Mouse (Mus musculus): ENCODE results near the gene Adcyap1r1. TPM values are rescaled to one million over a fixed set of nuclear protein-coding genes. Genes with fewer than 3 reads are reported as not detected.

The Adcyap1r1 gene
- polyA plus RNA-seq, 1 experiment = 2.2 TPM

DNA sequence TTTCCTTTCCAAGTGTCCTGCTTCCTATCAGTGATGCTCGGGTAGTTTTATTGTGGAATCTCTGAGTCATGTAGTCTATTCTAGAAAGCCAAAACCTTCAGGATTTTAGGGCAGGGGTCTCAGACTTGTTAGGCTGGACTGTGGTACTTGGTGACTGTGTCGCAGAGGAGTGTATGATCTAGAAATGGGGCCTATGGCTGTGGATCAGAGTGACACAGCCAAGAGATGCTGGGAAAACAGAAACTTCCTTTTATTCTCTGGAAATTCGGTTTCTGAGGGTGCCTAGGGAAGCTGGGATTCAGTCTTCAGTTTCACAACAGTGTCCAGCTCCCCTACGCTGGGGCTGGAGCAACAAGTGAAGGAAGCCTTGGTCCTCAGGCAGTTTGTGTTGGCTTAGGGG, 7.1 kb upstream of the Adcyap1r1 start:
- no peak for DNase-seq (ENCODE audit: low read depth, low spot score)
- WGBS = 46% methylated on average over 4 of the region's 4 CpGs

DNA sequence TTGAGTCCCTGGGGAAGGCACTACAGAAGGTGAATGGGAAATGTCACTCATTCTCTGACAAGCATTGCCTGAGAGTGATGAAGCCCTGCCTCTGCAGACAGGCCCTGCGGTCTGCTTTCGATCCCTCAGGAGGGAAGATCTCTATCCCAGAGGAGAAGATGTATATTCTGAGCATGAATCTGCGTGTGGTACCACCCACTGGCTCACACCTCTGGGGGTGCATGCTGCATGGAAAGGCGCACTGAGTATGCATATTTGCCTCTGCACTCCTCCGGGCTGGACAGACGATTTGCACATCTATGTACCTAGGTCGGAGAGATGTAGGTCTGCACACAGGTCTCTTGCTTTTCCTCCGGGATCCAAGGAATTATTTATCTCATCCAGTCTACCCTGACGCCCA, 3.6 kb upstream of the Adcyap1r1 start:
- 80% methylated on average over 9 of the region's 9 CpGs for WGBS
- DNase-seq (ENCODE audit: low read depth, low spot score) = no peak

DNA sequence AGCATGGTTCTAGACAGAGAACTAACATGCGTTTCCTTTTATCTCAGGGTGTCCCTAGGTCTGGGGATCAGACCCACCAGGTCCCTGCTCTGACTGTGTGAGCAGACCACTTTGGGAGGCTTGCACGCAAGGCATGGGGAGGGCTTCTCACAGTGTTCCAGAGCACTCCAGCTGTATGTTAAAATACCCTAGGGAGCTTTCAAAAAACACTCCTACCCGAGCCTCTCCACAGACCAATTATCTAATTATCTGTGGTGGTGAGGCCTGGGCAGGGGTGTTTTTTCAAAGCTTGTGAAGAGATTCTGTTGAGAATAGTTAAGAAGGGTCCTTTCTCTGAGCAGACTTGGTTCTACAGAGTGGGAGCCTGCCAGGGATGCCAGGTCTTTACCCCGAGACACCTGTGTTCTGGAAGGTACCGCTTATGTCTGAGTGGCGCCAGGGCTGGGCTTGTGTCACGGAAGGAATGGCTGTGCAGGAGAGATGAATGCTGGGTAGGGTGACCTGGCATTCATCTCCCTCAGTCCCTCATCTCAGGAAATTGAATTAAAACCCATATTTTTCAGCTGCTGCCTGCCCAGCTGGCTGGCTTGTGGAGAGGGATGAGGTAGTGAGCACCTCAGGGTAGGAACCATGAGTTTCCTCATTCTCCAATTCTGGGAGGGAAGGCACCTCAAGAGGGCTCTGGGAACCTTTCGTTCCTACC, 2.7 kb upstream of the Adcyap1r1 start:
- DNase-seq (ENCODE audit: low read depth, low spot score) = no peak
- WGBS = 74% methylated on average over 8 of the region's 8 CpGs

DNA sequence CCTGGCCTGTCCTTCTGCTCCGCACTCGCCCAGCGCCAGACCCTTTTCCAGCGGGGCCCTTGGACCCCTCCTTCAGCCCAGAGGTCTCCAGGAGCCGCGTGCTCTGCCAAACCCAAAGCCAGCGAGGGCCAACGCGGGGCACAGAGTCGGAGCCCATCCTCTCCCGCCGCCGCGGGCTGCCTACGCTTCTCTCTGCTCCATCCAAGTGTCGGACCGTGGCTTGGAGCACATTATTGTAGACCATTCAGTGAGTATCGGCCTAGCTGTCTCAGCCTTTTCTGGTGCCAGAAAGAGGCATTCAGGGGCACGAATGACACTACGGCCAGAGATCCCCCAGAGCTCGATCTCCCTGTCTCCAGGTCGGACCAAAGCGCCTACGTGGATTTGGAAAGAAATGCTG, 603 bp downstream of the Adcyap1r1 start:
- no peak for DNase-seq (ENCODE audit: low read depth, low spot score)
- WGBS = 4% methylated on average over 24 of the region's 24 CpGs

DNA sequence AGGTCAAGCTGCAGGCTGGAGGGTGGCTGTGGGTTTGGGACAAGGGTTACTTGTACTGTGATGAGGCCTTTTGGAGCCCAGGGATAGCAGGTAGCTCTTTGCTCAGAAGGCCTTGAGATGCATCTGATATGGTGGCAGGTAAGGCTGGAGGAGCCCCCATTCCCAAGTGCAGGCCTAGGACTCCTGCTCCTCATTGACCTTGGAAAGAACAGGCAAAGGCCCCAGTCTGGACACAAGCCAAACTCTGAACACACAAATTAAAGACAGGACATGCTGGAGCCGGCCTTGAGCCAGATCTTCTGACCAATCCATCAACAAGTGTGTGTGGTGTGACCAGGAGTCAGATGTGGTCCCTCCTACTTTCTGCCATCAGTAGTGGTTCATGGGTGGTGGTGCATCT, 1.8 kb downstream of the Adcyap1r1 start:
- DNase-seq (ENCODE audit: low read depth, low spot score) = no peak
- WGBS = 6% methylated on average over 1 of the region's 1 CpGs

DNA sequence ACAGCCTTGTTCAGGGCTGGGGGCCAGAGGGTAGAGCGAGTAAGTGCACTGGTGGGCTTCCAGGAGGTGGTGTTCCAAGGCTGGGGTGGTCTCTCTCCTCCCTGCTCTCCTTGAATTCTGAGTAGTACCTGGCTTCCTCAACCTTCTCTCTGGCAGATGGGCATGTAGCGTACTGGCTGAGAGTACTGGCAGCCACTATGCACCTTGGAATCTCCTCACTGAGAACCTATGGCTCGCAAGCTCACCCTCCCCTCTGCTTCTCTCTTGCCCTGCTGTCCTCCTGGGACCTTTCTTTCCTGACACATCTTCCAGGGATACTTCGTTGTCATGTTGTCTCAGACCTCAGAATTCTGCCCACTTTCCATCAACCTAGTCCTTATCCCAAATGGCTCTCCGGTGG, 3.9 kb downstream of the Adcyap1r1 start:
- 72% methylated on average over 5 of the region's 5 CpGs for WGBS
- no peak for DNase-seq (ENCODE audit: low read depth, low spot score)

DNA sequence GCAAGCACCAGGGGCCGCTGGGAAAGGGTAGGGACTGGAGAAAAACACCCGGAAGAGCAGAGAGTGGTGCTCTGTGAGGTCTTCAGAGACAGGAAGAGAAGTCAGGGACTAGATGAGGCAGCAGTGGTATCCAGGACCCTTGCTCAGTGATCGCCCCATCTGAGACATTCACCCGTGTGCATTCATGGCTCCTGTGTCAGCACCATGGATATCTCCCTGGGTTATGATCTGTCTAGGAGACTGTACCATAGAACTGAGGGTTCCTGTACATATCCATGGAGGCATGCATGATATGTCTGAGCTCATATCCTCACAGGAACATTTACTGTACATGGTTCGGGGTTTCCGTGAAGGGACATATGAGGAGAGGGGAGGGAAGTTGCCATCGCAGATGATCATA, 5.9 kb downstream of the Adcyap1r1 start:
- 64% methylated on average over 7 of the region's 7 CpGs for WGBS
- DNase-seq (ENCODE audit: low read depth, low spot score) = no peak

DNA sequence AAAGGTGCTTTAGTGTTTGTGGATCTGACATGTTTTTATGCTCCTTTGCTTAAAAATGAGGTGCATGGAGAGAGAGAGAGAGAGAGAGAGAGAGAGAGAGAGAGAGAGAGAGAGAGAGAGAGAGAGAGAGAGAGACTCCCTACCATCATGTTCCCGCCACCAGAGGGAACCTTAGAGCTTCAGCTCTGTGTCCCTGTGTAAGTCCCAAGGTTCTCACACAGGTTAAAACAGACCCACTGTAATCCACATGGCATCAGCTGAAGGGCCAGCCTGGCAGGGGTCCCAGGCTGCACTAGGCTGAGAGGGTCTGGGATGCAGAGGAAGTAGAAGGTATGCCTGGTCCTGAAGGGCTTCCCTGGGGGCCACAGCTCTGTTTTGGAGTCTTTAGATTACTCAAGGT, 6.4 kb downstream of the Adcyap1r1 start:
- DNase-seq (ENCODE audit: low read depth, low spot score) = no peak
- WGBS = 18% methylated on average over 1 of the region's 1 CpGs

DNA sequence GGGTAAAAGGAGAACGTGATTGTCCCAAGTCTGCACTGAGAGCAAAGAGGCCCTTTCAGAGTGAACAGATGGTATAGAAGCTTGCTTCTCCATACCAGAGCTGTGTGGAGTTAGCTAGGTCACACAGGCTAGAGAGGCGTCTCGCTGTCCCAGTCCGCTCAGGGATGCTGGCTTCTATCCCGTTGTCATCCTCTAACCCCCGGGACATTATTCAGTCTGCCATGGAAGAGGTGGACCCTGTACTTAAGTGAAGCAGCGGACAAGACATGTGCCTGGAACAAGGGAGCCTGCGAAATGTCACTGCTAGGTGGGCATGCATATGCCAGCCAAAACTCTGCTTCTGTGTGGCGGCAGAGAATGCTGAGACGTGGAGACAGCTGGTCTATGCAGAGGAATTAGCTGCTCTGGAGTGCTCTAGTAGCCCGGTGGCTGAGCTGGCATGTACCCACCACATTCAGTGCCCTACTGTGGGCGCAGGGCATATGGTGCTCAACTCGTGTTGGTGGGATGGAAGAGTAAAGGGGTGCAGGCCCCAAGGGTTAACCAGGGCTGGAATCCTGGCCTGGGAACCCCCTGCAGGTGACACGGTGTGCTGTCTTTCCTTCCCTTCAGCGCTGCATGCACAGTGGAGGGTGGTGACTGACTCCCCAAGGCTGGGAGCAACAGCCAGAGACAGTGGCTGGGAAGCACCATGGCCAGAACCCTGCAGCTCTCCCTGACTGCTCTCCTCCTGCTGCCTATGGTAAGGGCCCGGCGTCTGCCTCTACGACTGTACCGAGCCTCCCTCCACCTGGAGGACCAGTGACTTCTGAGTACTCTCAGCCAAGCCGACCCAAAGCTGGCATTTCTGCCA, 8.0 kb downstream of the Adcyap1r1 start:
- no peak for DNase-seq (ENCODE audit: low read depth, low spot score)
- whole genome bisulfite sequencing = 76% methylated on average over 20 of the region's 20 CpGs

DNA sequence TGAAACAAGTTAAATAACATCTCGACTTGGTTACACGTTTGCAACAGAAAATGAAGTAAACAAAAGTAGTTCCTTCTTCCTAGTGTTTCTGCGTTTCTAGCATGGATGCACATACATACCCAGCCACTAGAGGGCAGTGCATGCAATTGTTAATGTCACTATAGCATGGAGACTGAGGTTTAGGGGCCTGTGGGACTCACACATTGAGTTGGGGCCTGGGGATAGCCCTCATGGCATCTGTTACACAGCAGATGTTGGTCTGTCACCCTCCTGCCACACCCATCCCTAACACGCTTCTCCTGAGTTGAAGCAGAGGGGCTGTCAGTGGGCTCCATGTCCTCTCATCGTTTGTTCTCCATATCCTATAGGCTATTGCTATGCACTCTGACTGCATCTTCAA, 9.4 kb downstream of the Adcyap1r1 start:
- DNase-seq (ENCODE audit: low read depth, low spot score) = no peak
- WGBS = 36% methylated on average over 5 of the region's 5 CpGs

DNA sequence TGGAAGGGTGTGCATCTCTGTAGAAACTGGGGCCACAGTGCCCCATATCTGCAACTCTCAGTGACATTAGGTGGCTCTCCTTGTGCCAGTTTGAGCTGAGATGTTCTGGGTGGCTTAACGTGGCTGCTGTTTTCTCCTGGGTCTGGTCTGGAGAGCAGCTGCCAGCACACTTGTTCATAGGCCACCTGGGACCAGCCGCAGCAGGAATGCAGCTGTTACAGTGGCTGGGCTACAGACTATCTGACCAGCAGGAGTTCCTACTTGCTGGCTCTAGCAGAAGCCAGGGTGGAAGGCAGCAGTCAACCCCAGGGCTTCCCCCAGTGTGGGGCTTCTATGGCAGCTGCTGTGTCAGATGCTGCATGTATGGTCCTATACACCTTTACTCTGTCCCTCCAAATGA, 9.9 kb downstream of the Adcyap1r1 start:
- DNase-seq (ENCODE audit: low read depth, low spot score) = no peak
- WGBS = 83% methylated on average over 2 of the region's 2 CpGs

DNA sequence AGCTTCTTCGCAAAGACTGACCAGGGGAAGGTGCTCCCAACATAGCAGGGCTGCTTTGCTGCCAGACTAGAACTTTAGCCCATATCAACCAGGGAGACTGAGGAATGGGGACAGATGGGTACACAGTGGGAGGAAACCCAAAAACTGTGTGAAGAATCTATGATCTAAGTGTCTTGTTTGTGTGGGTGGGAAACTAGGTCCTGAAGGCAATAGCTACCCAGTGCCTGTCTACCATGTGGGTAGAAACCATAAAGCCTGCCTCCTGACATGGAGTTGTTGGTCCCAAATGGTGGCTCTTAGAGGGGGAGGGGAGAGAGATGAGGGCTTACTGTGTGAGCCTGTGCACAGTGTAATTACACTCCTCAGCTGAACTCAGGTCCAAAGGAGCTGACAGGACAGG, 10.6 kb downstream of the Adcyap1r1 start:
- WGBS = 90% methylated on average over 1 of the region's 1 CpGs
- no peak for DNase-seq (ENCODE audit: low read depth, low spot score)

DNA sequence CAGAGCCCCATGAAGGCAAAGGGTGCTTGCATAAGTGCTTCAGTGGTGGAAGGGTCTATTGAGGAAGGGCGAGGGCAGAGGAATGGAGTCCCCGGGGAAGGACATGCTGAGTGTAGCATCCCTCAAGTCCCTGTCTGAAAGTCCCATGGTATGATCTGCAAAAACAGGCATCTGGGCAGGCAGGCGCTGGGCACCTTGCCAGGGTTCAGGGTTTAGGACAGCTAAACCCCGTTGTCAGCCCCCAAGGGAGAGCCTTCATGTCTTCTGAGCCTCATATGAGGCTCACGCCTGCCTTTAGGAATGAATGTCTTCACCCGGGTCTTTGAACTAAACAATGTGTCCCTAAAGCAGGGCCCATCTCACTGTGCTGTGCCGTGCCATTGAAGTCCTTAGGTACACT, 12.2 kb downstream of the Adcyap1r1 start:
- WGBS = 54% methylated on average over 7 of the region's 7 CpGs
- DNase-seq (ENCODE audit: low read depth, low spot score) = no peak

DNA sequence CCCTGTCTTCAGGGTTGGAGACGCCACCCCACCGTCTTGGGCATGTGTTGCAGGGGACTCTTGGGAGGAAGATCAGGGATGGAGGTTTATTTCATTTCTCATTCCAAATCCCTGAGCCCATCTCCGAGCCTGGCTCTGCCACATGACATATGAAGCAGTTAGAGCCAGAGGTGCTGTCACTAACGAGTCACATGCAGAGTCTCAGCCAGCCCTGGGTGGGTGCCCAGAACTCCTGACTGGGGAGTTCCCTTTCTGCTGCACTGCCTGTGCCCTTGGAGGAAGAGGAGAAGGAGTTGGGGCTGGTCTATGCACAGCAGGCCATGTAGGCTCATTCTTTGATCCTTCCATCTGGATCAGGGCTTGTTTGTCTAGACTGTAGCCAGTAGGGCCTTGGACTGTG, 13.5 kb downstream of the Adcyap1r1 start:
- WGBS = 59% methylated on average over 4 of the region's 4 CpGs
- DNase-seq (ENCODE audit: low read depth, low spot score) = no peak

DNA sequence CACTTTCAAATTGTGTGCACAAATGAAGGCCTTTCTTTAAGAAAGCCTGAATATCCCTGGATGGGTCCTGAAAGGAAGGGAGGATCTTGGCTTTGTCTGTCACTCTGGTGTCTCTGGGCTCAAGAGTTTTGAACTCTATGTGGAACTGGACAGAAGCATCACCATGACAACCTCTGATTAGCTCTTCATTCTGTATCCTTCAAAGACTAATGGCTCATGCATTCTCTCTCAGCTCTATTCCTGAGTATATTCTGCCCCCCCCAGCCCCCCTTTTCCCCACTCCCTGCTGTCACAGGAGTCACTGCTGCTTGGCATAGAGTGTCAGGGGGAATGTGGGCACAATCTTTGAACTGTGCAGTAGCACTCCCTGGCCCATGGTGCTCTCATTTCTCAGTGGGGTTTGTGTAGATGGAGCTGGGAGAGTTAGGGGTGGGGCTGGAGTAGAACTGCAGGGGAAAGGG, 14.6 kb downstream of the Adcyap1r1 start:
- no peak for DNase-seq (ENCODE audit: low read depth, low spot score)

DNA sequence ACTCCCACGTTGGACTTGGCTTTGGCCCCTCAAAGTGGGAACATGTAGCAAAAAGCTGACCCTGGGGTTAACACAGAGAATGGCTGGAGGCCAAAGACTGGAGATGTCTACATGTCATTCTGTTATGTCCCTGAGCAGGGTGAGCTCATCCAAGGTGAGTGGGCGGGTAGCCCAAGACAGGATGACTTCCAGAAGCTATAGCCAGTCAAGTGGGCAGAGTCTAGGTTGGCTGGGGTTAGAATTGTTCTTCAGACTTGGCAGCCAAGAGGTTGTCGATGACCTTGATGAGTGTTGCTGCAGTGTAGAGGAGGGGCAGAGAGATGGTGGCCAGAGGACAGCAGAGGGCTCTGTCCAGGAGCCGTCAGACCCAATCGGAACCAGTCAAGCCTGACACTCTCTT, 18.9 kb downstream of the Adcyap1r1 start:
- WGBS = 78% methylated on average over 5 of the region's 5 CpGs
- no peak for DNase-seq (ENCODE audit: low read depth, low spot score)

DNA sequence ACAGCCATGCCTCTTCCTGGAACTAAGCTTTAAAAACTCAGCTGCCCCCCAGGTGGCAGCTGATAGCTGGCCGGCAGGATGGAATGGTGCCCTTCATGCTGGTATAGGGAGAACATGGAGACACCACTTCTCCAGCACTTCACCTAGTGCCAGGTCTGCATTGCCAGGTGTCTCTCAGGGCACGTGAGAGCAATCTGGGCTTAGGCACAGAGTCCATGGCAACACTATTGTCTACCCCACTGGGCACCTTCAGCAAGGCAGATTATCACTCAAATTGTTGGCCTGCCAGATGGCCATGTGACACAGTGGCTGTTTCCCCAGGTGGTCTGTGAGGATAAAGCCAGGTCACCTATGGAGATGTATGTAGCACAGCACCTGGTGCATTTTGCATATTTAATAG, 20.6 kb downstream of the Adcyap1r1 start:
- WGBS = 69% methylated on average over 2 of the region's 2 CpGs
- DNase-seq (ENCODE audit: low read depth, low spot score) = no peak

DNA sequence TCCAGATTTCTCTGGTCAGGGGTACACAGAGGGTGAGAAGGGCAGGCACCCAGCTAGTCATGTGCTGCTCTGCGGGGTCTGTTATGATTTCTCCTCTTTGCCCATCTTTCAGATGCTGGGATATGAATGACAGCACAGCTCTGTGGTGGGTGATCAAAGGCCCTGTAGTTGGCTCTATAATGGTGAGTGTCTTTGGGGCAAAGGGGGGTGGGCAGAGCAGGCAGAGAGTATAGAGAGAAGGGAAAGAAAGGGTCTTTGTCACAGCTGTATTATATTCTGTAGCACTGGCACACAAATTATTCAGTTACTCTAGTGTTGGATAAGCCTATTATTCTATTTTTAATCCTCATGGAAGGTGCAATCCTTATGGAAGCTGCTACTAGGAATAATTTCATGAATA, 29.2 kb downstream of the Adcyap1r1 start:
- DNase-seq (ENCODE audit: low read depth, low spot score) = no peak
- 100% methylated on average over 1 of the region's 1 CpGs for WGBS

DNA sequence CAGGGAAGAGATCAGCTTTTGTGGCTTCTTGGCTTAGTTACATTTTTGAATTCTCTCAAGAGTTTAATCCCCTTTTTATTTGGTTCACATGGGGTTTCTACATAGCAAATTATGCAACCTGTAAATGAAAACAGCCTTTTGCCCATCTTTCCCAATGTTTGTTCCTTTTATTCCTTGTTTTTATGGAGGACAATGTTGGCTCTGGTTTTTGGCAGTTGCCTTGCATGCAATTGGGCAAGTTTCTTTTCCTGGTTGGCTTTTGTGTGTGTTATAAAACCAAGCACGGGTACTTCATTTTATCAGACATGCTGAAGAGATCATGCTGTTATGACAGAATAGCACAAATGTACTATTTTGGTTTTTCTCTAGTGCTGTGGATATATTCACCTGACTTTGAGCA, 30.7 kb downstream of the Adcyap1r1 start:
- DNase-seq (ENCODE audit: low read depth, low spot score) = no peak
- WGBS = 19% methylated on average over 1 of the region's 1 CpGs

DNA sequence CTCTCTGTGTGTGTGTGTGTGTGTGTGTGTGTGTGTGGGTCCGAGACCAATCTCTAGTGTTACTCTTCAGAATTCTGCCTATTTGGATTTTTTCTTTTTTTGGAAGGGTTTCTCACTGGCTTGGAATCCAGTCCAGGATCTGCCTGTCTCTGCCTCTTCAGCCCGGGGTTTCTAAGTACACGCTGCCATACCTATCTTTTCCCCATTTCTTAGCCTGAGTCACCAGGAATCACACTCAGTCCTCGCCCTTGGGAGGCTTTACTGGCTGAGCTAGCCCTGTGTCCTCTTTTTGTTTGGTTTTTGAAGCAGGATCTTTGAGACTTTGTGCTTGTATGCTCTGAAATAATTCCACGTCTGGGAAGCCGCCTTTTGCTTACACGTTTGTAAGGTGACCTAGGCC, 31.6 kb downstream of the Adcyap1r1 start:
- 45% methylated on average over 7 of the region's 7 CpGs for WGBS
- no peak for DNase-seq (ENCODE audit: low read depth, low spot score)

DNA sequence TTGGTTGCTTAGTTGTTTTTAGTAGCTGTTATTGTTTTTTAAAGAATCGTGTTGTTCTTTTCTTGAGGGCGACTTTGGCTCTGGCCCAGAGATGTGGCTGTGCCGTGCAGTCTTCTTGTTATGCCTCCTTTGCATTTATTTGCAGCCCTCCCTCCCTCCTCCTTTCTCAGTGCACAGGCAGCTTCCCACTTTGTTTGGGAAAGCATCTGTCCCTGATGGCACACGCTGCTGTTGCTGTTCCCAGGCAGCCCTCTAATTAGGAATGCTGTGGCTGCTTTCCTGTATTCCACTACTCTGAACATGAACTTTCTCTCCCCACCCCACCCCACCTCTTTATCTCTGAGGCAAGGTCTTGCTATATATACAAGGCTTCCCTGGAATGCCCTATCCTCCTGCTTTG, 32.4 kb downstream of the Adcyap1r1 start:
- no peak for DNase-seq (ENCODE audit: low read depth, low spot score)
- 27% methylated on average over 4 of the region's 4 CpGs for WGBS
